Mouse (Mus musculus): Measurements from ENCODE around the gene Naxd.

- TF ChIP-seq CTCF (IDR thresholded peaks at IDR 0.05 in 2 of 3, conservative IDR thresholded peaks at IDR 0.05 in 1 of 3; ENCODE audit: control insufficient read depth in 1 of 3, insufficient read depth in 1 of 3, low read depth in 2 of 3, low read length in 3 of 3, poor library complexity in 1 of 3, severe bottlenecking in 1 of 3): no peak
- no peak for TF ChIP-seq TBP (IDR thresholded peaks at IDR 0.05; ENCODE audit: low read depth, low read length)
- TF ChIP-seq ZC3H11A (IDR thresholded peaks at IDR 0.05; ENCODE audit: low read depth, low read length): no peak
- no peak for TF ChIP-seq BHLHE40 (IDR thresholded peaks at IDR 0.05; ENCODE audit: borderline replicate concordance, low read depth, low read length)
- TF ChIP-seq EP300 (IDR thresholded peaks at IDR 0.05; ENCODE audit: low read depth in 1 of 2, low read length in 2 of 2): no peak
- no peak for TF ChIP-seq NELFE (IDR thresholded peaks at IDR 0.05; ENCODE audit: low read depth, low read length)
- no peak for TF ChIP-seq HCFC1 (IDR thresholded peaks at IDR 0.05; ENCODE audit: low read depth, low read length)
- no peak for TF ChIP-seq ETS1 (IDR thresholded peaks at IDR 0.05; ENCODE audit: low read depth, low read length)
- no peak for TF ChIP-seq POLR2A (IDR thresholded peaks at IDR 0.05; ENCODE audit: control insufficient read depth in 1 of 2, insufficient read depth in 1 of 2, low read depth in 1 of 2, low read length in 2 of 2, poor library complexity in 1 of 2)
- TF ChIP-seq MXI1 (IDR thresholded peaks at IDR 0.05; ENCODE audit: low read depth, low read length): no peak
These were observed 20.2 kb downstream of the Naxd start for GRCm38 (mm10) chr8:11517366-11518055.

Data from MEL (cell line).